Mouse (Mus musculus) mature B cell (primary cell): ENCODE results near the gene Ttll11.

ENCODE experiments used
- in situ Hi-C: fragments of 300-500 bp; cut with MboI; formaldehyde crosslinking; loops from 2 replicates; pipeline ENCODE4 v1.14.3; 2019

The Ttll11 gene

DNA sequence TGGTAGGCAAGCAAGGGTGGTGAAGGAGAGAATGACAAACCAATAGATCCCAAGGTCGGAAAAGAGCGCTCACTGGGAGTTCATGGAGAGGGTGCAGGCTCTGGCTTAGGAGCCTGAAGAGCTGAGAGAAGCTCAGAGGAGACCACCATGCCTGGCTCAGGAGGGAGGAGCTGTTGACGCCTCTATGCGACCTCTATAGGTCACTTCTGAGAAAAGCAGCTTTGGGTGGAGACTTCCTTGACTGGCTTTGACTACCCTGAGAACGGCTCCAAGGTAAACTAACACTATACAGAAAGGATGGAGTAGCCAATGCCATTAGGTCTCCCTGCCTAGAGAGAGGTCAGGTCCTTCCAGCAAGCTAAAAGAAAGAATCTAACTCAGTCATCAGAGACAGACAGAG, 124.8 kb downstream of the Ttll11 start:
- in situ Hi-C loops: no loop called here

DNA sequence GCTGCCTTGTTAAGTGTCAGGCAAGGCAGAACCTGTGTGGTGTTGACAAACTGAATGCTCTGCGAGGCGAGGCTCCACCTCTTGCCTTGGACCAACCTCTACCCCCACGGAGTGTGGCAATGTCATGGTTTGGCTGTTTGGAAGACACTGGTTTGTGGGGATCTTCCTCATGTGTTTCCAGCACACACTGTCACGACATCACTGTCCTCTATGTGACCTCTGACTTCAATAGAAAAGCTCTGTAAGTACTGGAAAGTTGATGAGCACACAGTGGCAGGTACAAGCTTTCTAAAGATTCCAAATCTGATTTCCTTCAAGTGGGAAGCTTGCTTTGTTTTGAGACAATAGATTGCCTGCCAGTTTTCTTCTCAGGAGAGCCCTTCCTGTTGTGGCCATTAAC, 126.7 kb downstream of the Ttll11 start:
- in situ Hi-C loops: no loop called here

DNA sequence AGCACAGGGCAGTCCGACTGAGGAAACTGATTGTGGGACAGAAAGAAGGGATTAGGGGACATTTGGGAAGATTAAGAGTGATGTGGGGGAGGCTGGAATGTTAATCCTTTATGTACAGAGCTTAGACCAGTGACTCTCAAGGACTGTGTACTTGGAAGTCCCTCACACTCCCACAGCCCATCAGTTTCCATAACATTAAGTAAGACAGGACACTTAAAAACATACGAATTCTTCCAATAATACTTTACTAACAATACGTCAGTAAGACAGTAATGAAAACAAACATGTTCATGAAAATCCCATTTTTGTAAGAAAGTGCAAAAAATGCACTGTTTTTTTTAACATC, 127.6 kb downstream of the Ttll11 start:
- in situ Hi-C loops: no loop called here

DNA sequence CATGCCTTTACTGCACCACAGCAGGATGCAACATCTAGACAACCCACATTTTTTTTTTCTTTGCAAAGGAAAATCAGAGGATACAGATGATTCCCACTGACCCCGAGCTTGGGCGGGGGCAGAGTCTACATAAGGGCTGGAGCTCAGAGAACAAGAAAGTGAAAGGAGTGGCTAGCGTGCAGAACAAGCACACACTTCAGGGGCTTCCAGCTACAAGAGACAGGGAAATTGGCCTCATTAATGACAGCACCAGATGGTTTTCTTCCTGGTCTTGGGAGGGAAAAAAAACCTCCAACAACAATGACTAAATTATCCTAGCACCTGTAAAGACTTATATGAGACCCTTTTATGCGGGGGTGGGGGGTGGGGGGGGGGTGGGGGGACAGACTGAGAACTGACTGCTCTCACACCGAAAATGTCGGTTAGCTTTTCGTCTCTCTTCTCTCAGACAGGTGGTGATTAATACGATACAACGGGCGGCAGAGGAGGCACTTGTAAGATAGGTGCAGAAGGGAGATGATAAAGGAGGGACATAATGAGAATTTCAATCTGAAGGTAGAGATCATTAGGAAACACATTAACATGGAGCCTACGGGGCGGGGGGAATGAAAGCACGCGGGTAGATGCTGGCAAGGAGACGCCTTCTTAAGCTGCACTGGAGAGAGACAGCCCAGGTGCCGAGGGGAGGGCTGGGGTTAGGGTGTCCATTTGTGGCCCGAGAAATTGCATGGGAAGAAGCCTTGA, 128.1 kb downstream of the Ttll11 start:
- in situ Hi-C loops: no loop called here

DNA sequence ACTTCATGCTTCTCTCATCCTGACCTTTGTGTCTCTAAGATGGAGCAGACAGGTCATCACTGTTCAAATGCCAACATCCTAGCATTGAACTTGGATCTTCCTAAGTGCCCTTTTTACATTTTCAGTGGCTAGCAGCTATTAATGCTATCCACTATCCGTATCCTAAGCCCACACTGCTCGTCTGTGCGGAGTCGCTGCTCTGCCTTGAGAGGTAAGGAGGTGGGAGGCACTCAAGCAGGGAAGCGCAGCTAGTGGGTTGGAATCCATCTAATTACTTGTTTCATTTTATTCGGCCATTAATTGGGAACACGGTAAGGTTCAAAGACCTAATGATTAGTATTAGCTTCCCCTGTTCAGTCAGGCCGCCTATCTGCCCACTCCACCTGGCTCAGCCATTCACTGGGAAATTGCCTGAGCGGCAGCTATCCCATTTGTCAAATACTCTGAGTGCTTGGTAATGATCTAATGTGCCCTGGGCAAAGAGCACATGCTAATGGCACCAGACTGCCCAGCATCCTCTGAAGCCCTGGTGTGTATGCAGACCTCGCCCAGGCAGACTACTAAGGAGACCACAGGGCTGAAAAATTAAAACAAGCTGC, 130.0 kb downstream of the Ttll11 start:
- in situ Hi-C loops: no loop called here

DNA sequence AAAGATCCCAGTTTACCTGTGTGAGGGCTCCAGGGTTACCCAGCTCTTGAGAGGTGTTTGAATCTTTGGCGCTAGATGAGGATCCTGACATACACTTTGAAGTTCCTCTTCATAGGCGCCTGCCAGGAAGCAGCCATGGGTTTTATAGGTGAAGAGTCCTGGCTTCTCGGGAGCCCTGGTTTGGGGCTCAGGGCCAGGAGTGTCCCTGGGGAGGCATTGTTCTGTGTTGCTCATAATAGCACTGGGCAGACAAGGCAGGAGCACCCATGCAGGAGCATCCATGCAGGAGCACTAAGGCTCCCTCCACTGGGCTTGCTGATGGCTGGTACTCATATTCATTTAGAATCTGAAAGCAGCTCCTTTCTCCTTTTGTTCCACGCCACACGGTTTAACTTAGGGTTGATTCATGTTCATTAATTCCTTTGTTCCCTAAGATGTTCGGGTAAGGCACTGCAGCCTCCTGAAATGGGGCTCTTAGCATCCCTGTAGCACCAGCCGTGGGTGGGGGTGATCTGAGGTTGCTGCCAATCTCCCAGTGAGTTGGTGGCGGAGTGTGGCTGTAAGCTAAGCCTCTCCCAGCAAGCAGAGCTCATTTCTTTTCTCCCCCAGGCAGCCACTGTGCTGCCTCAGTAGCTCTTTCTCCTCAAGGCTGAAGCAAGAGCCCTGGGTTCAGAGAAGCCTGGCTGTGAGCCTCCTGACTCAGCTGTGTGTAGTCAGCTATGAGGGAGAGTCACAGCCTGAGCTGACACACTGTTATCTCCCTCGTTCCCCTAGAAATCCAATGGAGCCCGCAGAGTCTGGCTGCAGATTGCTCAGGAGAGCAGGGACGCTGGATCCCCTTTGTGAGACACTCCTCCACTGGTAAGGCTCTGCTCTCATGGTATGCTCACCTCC, 133.9 kb downstream of the Ttll11 start:
- in situ Hi-C loops: no loop called here

DNA sequence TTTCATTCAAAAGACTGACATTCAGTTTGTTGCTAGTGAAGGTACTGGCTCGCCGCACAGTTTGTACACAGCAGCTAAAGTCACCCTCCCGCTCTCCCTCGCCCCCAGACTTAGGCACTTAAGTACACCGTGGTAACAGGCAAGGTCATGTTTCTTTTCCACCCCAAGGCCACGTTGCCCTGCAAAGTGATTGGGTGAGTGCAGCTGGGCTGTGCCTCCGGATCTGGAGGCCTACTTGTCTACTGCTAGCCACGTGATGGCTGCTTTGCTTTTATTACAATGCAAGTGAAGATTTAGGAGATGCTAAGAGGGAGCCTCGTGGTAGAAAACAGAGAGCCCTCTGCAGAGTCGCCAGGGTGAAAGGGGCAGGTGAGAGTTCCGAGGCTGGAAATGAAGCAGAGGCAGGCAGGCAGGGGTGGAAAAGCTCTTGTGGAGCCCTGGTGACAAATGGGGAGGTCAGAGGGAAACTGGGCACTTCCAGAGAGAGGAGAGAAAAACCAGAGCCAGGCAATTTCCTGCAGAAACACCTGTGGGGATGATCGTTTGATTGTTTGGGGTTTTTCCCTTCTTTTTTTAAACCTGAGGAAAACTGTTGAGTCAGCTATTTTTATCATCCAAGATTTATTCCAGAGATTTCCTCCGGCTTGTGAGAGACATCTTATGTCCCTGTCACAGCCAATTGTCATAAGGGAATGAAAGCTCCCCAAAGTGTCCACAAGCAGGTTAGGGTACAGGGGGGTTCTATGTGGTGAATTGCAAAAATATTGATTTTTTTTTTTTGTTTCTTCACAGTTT, 135.6 kb downstream of the Ttll11 start:
- in situ Hi-C loops: no loop called here

DNA sequence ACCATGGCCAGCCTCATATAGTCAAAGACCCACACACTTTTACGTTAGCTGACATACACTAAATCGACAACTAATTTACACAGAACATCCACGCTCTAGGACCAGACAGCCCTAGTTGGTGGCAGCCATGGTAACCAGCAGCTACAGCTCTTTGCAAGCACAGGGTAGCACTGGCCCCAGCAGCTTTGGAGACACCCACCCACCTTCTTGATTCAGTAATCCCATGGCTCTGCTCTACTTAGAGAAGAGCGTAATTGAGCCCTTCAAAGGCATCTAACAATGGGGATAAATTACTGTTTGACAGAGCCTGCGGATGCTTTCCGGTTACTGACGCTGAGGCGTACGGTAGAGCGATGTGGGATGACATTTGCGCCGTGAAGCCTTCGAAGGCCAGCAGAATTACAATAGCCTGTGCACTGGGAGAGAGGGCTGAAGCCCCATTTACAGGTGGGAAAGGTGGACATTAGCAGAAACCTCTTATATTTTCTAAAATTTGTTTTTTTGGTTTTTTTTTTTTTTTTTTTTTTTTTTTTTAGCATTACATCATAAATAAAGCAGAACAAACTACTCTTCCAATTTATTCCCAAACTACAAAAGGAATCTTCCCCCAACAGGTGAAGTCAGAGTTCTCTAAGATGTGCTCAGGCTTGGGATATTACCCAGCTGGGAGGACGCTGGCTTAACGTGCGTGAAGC, 136.8 kb downstream of the Ttll11 start:
- in situ Hi-C loops: no loop called here

DNA sequence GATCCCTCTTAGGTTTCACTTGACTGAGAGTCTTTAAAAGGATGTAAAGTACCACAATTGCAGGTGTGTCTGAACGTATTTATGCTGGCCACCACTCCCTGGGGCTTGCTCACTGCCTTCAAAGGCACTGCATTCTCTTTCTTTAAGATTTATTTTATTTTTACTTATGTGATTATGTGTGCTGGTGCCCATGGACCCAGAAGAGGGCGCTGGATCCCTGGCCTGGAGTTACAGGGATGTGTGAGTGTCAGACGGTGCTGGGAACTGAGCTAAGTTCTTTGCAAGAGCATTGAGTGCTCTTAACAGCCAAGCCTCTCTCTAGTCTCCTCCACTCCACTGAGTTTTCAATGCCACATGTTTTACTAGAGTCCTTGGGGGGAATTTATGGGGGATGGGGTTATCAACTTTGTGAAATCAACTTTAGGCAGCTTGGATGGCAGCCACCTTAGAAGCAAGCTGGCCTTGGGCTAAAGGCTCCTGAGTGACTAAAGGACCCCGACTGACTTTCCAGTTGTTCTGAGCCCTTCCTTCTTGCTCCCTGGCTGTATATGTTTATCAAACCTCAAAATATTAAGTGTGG, 137.8 kb downstream of the Ttll11 start:
- in situ Hi-C loops: no loop called here

DNA sequence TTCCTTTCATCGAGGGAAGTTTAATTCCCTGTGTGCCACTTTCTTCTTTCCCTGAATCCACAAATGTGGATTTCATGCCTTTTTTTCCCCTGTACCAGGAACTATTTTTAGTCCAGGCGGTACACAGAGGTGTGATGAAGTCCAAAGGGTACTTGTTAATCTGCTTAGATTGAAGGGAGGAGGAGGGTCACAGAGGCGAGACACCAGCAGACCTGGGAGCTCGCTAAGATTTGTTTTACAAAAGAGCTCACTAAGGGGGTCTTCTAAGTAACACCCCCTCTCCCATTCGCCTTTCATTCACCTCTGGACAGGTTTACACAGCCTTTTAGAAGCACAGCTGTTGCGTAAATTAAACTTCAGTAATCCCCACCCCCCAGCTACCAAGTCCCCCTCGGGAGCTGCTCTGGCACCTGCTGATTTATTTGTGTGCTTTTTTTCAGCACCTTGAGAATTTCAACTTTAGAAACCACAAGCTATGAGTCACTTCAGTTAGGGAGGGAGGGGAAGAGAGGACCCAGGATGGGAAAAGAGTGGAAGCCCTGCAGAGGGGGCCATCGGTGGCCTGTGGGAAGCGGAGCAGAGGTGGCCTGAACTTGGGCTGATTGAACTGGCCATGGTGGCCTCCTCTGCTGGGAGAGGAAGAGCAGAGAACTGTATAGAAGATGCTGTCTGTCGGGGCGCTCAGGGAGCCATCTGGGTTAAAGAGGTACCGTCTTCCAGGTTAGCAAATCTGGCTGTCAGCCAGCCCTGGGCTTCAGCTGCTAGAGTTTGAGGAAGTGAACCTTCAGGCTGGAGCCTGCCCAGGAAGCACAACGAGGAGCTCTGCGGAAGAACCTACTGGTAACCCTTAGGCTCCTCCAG, 138.5 kb downstream of the Ttll11 start:
- in situ Hi-C loops: no loop called here

DNA sequence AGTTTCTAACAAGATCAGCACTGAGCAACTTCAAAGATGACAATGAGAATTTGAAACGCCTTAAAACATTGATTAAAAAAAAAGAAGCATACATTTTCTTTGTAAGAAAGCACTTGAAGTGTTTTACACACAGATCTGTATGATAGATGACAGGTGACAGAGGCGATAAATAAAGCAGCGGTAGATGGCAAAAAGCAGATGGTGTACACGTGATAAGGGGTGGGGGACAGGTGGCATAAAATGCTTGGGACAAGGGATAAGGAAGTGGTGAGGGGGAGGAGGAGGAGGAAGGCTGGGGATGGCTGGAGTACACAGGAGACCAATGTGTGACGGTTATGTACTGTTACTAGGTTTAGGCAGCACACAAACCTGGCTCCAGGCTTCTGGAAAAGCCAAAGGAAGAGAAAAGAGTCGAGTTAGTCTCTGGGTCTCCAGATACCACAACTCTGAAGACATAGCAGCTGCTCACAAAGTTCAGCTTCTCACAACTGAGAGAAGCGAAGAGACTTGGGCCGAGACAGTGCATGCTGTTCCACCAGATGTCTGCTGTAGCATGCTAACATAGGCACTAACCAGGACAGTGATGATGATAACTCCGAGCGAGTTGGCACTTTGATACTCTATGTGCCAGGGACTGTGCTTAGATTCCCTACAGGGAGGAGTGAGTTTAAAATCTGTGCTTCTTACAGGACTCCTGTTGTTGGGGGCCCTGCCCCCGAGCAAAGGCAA, 140.8 kb downstream of the Ttll11 start:
- in situ Hi-C loops: no loop called here

DNA sequence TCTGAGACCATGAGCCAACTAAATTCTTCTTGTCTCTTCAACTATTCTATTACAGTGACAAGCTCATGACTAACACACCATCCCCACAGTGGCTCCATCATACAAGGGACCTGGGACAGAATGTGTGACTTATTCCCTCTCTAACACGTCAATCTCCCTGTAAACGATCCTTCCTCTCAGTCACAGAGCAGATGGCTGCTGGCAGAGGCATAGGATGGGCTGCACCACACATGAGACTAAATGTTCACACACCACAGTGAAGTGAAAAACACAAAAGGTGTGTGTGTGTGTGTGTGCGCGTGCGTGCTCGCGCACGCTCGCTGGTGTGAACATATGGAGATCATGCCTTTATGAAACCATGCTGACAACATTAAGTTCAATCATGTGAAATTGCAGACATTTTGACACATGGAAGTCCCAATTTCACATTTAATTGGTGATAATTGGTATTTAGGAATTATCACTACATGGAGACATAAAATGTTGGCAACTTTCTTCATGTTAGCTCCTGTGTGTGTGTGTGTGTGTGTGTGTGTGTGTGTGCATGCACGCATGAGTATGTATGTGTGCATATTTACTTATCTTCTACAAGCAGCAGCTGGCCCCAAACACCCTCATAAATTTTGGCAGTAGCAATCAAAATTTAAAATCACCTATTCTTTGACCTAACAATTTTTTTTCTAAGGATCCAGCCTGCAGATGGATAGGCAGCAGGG, 145.4 kb downstream of the Ttll11 start:
- in situ Hi-C loops: no loop called here

DNA sequence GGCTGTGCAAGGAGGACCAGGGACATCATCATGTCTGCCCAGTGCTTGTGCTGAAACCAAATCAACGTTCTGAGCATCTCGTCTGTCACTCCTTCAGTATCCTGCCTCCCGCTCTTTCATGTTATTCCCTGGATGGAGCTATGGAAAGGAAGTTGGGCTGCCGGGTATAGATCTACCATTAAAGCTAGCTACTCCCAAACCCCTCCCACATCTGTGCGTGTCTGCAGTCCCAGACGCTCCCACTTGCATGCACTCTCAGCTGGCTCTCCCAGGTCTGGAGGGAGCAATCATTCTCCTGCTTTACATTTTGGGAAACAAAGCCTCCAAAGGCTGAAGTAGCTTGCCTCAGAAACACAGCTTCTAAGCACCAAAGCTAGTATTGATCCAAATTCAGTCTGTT, 146.2 kb downstream of the Ttll11 start:
- in situ Hi-C loops: no loop called here

DNA sequence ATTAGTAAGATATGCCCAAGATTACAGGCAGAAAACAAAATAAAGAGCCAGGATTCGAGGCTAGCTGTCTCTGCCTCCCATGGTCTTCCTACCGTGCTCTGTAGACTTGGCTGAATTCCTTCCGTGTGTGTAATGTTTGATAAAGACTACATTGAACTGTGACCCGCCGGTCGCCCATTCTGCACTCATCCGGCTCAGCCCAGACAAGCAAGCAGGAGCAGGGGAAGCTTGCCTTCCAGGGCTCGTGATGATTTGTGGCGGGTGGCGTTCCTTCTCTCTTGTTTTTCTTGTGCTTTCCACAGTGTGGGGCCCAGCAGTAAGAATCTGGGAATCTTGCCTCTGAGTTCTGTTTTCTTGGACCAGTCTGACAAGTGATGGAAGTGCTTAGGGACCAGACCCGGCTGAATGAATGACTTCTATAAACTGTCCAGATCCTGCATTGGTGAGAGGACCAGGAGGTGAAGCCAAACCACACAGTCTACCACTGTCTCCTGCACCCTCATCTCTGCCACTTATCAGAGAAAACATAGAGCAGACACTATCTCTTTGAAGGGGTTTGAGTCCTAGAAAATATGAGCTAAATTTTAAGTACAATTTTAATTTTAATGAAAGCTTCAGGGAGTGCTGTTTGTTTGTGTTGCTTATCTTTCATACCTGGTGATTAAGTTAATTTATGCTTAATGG, 146.8 kb downstream of the Ttll11 start:
- in situ Hi-C loops: no loop called here

DNA sequence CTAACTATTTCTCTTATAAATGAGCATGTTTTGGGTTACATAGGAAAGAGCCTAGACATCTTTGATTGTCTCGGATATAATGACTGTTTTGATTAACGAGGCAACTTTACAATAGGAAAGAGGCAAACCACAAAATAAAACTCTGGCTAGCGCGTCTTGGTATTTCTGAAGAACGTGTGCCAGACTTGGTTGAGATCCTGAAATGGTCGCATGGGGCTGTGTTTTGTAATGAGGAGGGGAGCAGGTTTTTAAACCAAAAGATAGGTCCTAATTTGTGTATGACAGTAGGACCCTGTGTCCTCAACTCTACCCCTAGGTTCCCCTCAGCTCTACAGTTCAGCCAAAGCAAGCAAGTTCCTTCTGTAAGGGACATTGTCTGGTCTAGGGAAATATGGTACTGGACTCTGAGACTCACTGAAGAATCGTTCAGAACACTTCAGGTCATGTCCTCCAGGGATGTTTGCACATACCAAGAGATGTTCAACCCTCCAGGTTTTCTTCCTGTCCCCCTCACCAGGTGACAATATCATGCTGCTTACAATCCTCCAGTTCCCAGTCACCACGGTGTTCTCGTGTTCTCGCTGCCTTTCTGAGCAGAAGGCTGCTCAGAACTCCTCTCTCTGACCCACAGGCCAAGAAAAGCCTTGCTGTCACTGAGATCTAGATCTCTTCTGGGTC, 147.7 kb downstream of the Ttll11 start:
- in situ Hi-C loops: no loop called here

DNA sequence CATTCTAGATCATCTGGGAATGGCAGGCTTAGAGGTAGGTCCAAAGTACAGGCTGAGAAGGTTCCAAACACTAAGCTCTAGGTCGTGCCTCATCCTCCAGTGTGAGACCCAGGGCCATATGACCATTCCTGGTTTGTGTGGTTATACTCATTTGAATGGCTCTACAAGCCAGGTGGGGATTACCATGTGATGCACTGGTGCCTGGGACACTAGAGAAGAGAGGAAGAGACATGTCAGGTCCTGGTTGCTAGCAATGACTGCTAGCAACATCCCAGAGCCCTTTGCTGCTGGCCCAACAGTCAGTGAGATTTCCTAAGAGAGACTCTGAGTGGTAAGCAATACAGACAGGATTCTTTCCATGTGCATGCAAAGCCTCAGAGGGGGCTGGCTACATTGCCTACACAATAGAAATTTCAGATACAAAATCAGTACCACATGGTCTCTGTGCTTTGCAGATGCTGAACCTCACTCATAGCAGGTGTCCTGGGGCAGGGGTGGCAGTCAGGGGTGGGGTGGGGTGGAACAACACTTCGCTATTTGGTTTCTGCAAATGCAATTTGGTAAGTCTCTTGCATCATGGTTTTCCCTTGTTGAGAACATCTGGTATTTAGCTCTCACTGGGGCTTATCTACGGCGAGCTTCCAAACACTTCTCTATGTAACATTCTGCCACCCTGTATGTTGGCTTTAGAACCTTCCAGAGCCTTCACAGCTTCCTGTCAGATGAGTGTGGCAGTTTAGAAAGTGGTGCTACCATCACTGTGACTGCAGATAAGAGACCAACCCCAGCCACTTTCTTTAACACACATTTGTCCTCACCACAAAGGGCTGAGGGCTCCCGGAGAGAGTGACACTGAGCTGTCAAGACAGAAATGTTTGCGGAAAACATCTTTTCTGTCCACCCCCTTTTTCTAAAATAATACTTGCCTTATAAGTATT, 148.5 kb downstream of the Ttll11 start:
- in situ Hi-C loops: no loop called here

DNA sequence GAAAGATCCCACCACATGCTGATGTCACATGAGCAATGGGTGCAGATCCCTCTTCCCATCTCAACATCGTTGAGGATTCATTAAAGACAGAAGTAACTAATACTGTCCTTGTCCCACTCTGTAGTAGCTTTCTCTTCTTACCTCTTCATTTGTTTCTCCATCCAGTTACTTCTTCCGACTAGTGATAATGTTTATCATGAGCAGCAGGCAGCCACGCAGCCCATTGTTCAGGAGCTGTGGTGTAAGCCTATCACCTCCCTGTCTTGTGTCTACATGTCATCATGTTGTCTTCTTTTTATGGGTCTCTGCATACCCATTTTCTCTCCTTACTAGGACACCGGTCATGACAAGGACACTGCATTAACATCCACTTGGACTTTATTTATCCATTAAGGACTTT, 150.6 kb downstream of the Ttll11 start:
- in situ Hi-C loops: no loop called here
